Mouse (Mus musculus): Measurements from ENCODE around the gene Prkd1. TPM values are rescaled to one million over a fixed set of nuclear protein-coding genes. Genes with fewer than 3 reads are reported as not detected.
A peak's percentile ranks its signal among the peaks of the same experiment; 100 is the strongest.

Gene Prkd1
- total and polyA plus RNA-seq, 2 experiments from 2014 or later: 3.7 to 7.8 TPM

GRCm38 (mm10) chr12:50430129-50430703 lies 218.7 kb downstream of the Prkd1 start:
- peak; percentile 70; the same call in 1 of the 2 replicates for ATAC-seq
- Histone ChIP-seq H3K36me3 (ENCODE audit: insufficient read depth) (no peaks in the 10 kb centered on the region), H3K27me3 (ENCODE audit: insufficient read depth, low read length) (no peaks in the 10 kb centered on the region), H3K4me2 (ENCODE audit: low read depth) (no peak overlapping the region), H3K4me3 (ENCODE audit: low read depth, low read length) (no peak overlapping the region), H3K27ac (ENCODE audit: low read depth, low read length) (no peak overlapping the region), H3K4me1 (ENCODE audit: insufficient read depth) (no peaks in the 10 kb centered on the region), H3K9me3 (ENCODE audit: low read length) (no peaks in the 10 kb centered on the region), H3K9ac (no peak overlapping the region)
- 28% methylated on average over 5 of the region's 5 CpGs for WGBS
- DNase-seq: peak; percentile 9
- no peak for TF ChIP-seq CTCF (IDR thresholded peaks at IDR 0.05; ENCODE audit: low read depth)

- Histone ChIP-seq H3K27ac (ENCODE audit: low read depth, low read length) (no peak overlapping the region), H3K27me3 (ENCODE audit: insufficient read depth, low read length) (no peaks in the 10 kb centered on the region), H3K9ac (no peak overlapping the region), H3K4me1 (ENCODE audit: insufficient read depth) (no peaks in the 10 kb centered on the region), H3K9me3 (ENCODE audit: low read length) (no peaks in the 10 kb centered on the region), H3K4me3 (ENCODE audit: low read depth, low read length) (no peak overlapping the region), H3K36me3 (ENCODE audit: insufficient read depth) (no peaks in the 10 kb centered on the region), H3K4me2 (ENCODE audit: low read depth) (peak overlapping the region; percentile 20; the same call in 1 of the 2 replicates)
- no peak for TF ChIP-seq CTCF (IDR thresholded peaks at IDR 0.05; ENCODE audit: low read depth)
- peak; percentile 87 for ATAC-seq
- DNase-seq: peak; percentile 48
- 32% methylated on average over 11 of the region's 11 CpGs for WGBS
These were observed 296.5 kb downstream of the Prkd1 start for GRCm38 (mm10) chr12:50352404-50352803.

- H3K4me1 ChIP-seq (ENCODE audit: insufficient read depth): no peaks in the 10 kb centered on the region
- no peak overlapping the region for H3K9ac ChIP-seq
- H3K4me2 ChIP-seq (ENCODE audit: low read depth): no peak overlapping the region
- no peak for DNase-seq
- H3K4me3 ChIP-seq (ENCODE audit: low read depth, low read length): no peak overlapping the region
- H3K9me3 ChIP-seq (ENCODE audit: low read length): no peaks in the 10 kb centered on the region
- 12% methylated on average over 4 of the region's 4 CpGs for WGBS
- no peak overlapping the region for H3K27ac ChIP-seq (ENCODE audit: low read depth, low read length)
- H3K27me3 ChIP-seq (ENCODE audit: insufficient read depth, low read length): no peaks in the 10 kb centered on the region
- no peaks in the 10 kb centered on the region for H3K36me3 ChIP-seq (ENCODE audit: insufficient read depth)
- ATAC-seq: no peak
- no peak for TF ChIP-seq CTCF (IDR thresholded peaks at IDR 0.05; ENCODE audit: low read depth)
These were observed 315.7 kb downstream of the Prkd1 start for GRCm38 (mm10) chr12:50333182-50333581.

GRCm38 (mm10) chr12:50314634-50315033 lies 334.3 kb downstream of the Prkd1 start:
- ATAC-seq (peak; percentile 45; the same call in 1 of the 2 replicates), DNase-seq (peak; percentile 59)
- TF ChIP-seq CTCF (IDR thresholded peaks at IDR 0.05; ENCODE audit: low read depth): peak; percentile 70
- Histone ChIP-seq H3K36me3 (ENCODE audit: insufficient read depth) (no peaks in the 10 kb centered on the region), H3K9ac (no peak overlapping the region), H3K9me3 (ENCODE audit: low read length) (no peaks in the 10 kb centered on the region), H3K27ac (ENCODE audit: low read depth, low read length) (no peak overlapping the region), H3K27me3 (ENCODE audit: insufficient read depth, low read length) (no peaks in the 10 kb centered on the region), H3K4me3 (ENCODE audit: low read depth, low read length) (no peak overlapping the region), H3K4me2 (ENCODE audit: low read depth) (no peak overlapping the region), H3K4me1 (ENCODE audit: insufficient read depth) (no peaks in the 10 kb centered on the region)

- no peak for ATAC-seq
- no peaks in the 10 kb centered on the region for H3K27me3 ChIP-seq (ENCODE audit: insufficient read depth, low read length)
- H3K9ac ChIP-seq: no peak overlapping the region
- H3K4me3 ChIP-seq (ENCODE audit: low read depth, low read length): no peak overlapping the region
- H3K9me3 ChIP-seq (ENCODE audit: low read length): no peaks in the 10 kb centered on the region
- H3K36me3 ChIP-seq (ENCODE audit: insufficient read depth): no peaks in the 10 kb centered on the region
- DNase-seq: no peak
- H3K4me2 ChIP-seq (ENCODE audit: low read depth): no peak overlapping the region
- no peaks in the 10 kb centered on the region for H3K4me1 ChIP-seq (ENCODE audit: insufficient read depth)
- no peak for TF ChIP-seq CTCF (IDR thresholded peaks at IDR 0.05; ENCODE audit: low read depth)
- H3K27ac ChIP-seq (ENCODE audit: low read depth, low read length): no peak overlapping the region
- 76% methylated on average over 3 of the region's 3 CpGs for WGBS
These were observed 339.6 kb downstream of the Prkd1 start for GRCm38 (mm10) chr12:50309276-50309675.

GRCm38 (mm10) chr12:50301334-50301733 lies 347.6 kb downstream of the Prkd1 start:
- H3K9me3 ChIP-seq (ENCODE audit: low read length): no peaks in the 10 kb centered on the region
- H3K4me1 ChIP-seq (ENCODE audit: insufficient read depth): no peaks in the 10 kb centered on the region
- 9% methylated on average over 1 of the region's 1 CpGs for WGBS
- no peak overlapping the region for H3K9ac ChIP-seq
- no peaks in the 10 kb centered on the region for H3K27me3 ChIP-seq (ENCODE audit: insufficient read depth, low read length)
- no peak overlapping the region for H3K4me2 ChIP-seq (ENCODE audit: low read depth)
- H3K4me3 ChIP-seq (ENCODE audit: low read depth, low read length): no peak overlapping the region
- DNase-seq: peak; percentile 75
- H3K36me3 ChIP-seq (ENCODE audit: insufficient read depth): no peaks in the 10 kb centered on the region
- TF ChIP-seq CTCF (IDR thresholded peaks at IDR 0.05; ENCODE audit: low read depth): peak; percentile 61
- no peak overlapping the region for H3K27ac ChIP-seq (ENCODE audit: low read depth, low read length)
- peak; percentile 82 for ATAC-seq

- H3K27ac ChIP-seq (ENCODE audit: low read depth, low read length): peak overlapping the region; percentile 35; the same call in 1 of the 2 replicates
These were observed 352.8 kb downstream of the Prkd1 start for GRCm38 (mm10) chr12:50296067-50296466.

More at GRCm38 (mm10) chr12:50296067-50296466, 352.8 kb downstream of the Prkd1 start:
- no peak overlapping the region for H3K4me3 ChIP-seq (ENCODE audit: low read depth, low read length)
- H3K36me3 ChIP-seq (ENCODE audit: insufficient read depth): no peaks in the 10 kb centered on the region
- H3K27me3 ChIP-seq (ENCODE audit: insufficient read depth, low read length): no peaks in the 10 kb centered on the region
- no peak overlapping the region for H3K4me2 ChIP-seq (ENCODE audit: low read depth)
- 31% methylated on average over 2 of the region's 2 CpGs for WGBS
- H3K9ac ChIP-seq: no peak overlapping the region
- peak; percentile 18; the same call in 1 of the 2 replicates for TF ChIP-seq CTCF (IDR thresholded peaks at IDR 0.05; ENCODE audit: low read depth)
- peaks cover 7% of the 10 kb centered on the region for H3K4me1 ChIP-seq (ENCODE audit: insufficient read depth)
- H3K9me3 ChIP-seq (ENCODE audit: low read length): no peaks in the 10 kb centered on the region
- ATAC-seq: peak; percentile 58
- DNase-seq: peak; percentile 50
